Mouse (Mus musculus): Measurements from ENCODE around the gene St3gal6.

Gene St3gal6

DNA sequence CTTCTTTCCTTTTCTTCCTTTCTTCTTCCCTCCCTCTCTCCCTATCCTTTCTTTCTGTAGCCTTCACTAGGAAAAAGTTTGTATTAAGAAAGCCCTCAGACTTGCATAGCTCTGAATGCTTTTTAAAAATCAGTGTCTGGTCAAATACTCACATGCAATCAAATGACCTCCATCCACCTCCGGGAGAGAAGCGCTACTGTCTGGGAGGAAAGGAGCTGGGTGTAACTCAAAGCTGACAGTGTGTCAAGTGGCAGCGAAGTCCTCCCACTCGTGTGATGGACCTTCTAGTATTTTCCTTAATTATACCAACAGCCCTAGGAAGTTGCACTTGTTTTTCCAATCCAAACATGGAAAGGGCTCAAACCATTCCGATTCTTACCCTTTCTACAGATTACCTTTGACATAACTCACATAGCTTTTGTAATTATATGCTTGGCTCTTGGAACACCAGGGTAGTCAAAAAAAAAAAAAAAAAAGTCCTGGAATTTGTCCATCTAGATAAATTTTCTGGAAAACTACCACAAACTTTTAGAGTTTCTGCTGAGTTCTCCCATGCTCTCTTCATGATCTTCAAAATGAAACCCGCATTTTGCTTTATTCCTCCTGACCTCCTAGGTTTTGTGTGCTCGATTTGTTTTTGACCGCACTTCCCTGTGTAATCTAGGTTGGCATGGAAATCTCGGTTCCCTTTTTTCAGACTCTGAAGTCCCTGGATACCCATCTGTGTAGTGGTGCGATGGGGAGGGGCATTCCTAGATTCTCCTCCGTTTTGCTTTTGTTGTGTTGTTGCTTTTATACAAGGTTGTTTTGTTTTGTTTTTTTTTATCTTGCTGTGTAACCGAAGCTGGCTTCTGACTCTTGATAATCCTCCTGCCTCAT lies at the start of gene St3gal6:
TSS of gene St3gal6 (minus strand) at position 272 of the 879 bp plus-strand sequence.
- DNase-seq = no peak

DNA sequence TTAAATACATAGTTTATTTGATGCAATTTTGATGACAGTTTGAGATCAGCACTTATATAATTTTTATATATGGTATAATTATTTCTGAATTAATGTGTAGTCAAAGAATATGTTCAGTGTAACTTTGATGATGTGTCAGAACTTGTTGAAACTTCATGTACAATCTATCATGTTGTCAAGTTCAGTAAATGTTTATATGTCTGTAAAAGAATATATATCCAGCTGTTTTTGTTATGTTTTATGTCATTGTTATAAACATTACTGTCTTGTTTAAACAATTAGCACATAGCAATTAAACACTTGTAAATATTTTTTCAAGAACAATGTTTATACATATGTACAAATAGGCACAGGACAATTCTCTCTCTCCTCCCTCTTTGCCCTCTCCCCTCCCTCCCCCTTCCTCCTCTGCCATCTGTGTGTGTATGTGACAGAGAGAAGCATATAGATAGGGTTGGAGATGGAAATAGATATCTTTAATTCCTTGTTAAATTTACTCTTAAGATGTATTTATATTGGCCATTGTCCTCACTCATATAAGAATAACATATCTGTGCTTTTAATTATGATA lies 46.7 kb upstream of the St3gal6 start:
- no peak for DNase-seq

DNA sequence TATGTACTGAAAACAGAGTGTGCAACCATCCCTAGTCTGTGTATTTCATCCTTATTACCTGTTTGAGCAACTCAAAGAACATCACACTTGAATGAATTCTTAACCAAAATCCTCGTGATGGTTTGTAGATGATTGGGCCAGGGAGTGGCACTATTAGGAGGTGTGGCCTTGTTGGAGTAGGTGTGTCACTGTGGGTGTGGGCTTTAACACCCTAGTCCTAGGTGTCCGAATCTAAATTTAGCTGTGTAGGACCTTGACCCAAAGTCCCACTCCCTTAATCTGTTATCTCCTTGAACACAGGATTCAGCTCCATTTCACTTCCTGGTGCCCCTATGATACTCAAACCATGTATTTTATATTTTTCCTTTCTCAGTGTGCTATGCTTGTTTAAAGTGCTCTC lies 37.2 kb upstream of the St3gal6 start:
- DNase-seq = no peak

DNA sequence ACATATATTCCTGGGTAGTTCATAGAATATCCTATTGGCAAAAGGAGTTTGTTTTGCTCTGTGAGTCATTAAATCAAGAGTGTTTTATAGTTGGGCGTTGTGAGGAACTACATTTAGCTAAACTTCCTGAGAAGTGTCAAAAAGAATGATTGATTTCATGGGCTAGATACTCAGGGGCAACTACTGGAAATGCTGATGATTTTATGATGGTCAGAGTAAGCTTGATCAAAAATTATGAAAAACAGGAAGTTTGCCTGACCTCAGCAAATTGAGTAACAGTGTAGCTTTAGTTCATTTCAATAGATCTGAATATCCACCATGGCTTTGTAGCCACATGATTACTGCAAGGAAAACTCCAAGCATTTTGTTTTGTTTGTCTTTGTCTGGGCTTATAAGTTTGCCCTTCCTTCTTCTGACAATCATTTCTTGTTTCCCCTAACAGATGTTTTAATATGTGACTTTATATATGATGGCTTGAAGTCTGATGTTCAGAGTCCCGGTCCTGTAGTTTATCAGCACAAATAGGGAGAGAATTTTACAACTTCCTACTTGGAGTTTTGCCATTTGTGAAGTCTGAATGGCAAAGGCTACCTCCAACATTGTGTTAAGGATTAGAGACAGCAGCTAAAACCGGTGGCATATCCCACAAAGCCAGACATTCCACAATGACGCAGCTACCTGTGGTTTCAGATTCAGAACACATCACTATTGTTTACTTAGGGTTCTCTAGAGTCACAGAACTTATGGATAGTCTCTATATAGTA lies 32.2 kb upstream of the St3gal6 start:
- DNase-seq = no peak

DNA sequence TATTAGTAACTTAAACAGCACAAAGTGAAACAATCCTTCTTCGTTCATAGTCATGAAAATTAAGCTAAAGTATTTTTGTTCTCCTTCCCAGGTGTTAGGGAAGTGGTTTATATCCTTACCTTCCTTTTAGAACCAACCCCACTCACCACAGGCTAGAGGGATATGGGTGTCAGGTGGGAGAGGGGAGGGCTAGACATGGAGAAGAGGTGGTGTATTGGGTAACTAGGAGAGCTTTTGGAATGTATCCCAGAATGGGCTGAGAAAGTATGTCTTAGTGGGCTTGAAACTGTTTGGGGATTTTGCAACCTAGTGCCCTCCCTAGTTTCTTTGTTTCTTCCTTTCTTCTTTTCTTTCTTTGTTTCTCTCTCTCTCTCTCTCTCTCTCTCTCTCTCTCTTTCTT lies 30.6 kb upstream of the St3gal6 start:
- DNase-seq = no peak

DNA sequence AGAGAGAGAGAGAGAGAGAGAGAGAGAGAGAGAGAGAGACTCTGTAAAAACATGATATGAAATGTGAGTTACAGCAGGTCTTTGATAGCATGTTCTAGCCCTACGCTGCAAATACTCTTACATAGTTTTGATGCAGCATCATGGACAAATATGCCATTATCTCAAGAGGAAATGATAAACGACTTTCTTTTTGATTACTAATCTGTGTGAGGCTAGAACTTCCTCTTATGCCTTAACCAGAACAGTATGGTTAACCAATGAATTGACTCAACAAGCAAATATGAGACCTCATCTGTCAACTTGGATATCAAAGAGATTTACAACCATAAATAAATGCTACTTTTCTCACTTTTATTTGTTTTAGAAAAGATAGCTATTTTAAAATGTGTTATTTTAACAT lies 24.0 kb upstream of the St3gal6 start:
- DNase-seq = no peak

DNA sequence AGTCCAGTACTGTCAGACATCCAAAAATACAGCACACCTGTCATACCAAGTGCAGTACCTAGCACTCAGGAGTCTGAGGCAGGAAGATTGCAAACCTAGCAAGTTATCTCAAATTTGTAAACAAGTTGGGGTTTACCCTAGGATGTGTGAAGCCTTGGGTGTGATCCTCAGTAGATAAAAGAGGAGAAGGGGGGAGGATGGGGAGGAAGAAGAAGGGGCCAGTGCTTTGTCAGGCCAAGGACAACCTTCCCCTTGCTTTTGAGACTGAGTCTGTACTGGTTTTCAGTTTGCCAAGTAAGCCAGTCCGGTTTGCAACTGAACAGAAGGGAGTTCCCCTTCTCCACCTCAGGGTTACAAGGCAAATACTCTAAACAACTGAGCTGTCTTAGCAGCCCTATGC lies 22.1 kb upstream of the St3gal6 start:
- no peak for DNase-seq

DNA sequence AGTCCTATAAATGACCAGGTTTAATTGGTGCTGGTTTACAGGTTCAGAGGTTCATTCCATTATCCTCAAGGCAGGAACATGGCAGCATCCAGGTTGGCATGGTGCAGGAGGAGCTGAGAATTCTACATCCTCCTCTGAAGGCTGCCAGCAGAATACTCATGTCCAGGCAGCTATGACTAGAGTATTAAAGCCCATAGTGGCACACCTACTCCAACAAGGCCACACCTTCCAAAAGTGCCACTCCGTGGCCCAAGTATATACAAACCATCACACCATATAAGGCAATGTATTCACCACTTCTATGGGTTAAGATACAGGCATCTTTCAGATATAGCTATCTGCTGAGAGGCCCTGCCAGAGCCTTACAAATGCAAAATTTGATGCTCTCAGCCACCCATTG lies 15.4 kb upstream of the St3gal6 start:
- no peak for DNase-seq

DNA sequence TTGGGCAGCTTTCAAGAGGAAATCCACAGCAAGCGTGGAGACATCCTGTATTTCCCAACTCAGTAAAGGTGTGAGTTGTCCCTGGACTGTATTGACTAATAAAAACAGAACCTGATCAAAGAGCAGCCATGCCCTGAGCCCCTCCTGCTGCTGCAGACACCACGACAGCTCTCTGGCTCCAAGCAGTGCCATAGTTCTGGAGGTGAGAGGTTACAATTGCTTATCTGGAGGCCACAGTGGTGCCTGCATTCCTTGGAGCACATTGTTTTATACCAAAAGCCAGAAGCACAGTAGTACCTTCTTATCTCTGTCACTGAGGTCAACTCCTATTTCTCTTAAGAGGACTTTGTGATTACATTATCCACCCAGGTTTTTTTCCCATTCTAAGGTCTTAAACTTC lies 15.0 kb upstream of the St3gal6 start:
- DNase-seq = no peak

DNA sequence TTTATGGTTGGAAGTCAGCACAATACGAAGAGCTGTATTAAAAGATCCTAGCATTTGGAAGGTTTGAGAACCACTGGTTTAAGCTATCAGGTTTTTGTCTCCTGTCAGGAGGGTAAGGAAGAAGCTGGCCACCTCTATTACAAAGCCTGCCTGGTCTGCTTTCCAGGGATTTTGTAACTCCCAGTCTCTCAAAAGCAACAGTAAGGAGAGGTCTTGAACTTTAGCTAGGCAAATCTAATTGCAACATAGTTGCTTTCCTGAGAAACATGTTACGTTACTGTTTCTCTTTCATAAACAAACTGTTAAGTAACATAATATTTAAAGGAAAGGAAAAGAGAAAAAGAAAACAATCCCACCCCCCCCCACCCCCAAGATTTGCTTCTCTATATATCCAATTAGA lies 12.0 kb upstream of the St3gal6 start:
- DNase-seq = no peak

DNA sequence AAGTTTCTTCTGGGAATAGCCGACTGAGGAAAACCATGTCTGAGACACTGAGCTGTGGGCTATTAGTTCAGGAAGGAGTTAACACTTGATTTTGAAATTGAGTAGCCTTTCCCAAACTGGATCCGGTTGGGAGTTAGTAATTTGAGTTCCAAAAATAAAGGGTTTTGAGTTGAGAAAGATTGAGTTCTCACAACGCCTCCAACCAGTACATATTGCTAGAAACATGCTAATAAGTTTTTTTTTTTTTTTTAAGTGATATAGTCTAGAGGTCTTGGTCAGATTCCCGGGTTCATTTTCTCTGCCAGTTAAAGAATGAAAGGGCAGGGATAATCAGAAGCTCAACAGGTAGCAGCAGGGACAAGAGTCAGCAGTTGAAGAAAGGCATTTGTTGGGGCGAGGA lies 11.2 kb upstream of the St3gal6 start:
- no peak for DNase-seq

DNA sequence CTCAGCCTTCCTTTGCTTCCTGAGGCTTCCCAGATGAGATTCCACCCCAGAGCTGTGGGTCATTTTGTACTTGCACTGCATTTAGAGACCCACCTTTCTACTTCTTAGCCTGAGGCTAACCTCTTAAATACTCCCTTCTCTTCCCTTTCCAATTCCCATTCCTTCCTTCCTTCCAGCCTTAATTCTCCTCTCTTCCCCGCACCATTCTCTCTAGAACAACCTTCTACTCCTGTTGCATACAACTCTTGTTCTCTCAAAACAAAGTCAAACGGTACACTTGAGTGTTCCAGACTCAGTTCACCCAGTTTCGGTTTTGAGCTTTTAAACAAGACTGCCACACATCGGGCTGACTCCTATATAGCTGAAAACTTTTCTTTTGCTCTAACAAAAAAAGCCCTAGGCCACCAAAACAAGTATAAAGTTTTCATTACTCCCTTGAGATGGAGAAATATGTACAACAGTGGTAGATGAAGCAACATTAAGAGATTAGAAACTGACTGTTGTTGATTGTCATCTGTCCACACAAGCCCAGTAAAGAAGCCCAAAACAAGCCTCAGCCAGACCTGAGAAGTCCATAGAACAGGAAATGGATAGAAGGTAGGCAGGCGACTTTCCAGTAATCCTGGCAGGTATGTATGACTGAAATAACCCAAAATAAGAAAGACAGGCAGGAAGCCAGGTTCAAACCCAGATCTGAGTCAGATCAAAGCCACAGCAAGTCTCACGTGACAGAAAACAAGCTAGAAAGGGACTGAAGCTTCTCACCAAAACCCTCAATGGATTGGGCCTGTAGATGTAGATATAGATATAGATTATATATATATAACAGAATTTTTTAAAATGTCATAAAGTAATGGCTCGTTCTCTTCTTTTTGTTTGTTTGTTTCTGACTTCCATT lies 10.5 kb upstream of the St3gal6 start:
- no peak for DNase-seq

DNA sequence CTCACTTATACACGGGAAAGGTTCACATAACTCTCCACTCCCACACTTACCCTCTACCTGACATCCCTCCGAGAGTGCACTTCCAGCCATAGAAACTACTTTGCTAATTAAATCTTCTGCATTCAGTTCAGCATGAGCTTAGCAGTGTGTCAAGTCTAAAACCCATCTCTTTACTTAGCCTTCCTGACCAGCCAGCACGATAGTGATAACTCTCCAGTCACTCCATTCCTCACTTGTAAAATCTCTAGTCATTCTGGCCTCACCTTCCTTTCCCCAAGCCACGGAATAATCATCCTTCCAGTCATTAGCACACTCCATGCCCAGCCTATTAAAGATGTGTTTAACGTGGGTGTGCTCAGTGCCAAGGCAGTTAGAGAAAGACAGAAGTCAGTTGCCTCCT lies 9.7 kb upstream of the St3gal6 start:
- DNase-seq = no peak

DNA sequence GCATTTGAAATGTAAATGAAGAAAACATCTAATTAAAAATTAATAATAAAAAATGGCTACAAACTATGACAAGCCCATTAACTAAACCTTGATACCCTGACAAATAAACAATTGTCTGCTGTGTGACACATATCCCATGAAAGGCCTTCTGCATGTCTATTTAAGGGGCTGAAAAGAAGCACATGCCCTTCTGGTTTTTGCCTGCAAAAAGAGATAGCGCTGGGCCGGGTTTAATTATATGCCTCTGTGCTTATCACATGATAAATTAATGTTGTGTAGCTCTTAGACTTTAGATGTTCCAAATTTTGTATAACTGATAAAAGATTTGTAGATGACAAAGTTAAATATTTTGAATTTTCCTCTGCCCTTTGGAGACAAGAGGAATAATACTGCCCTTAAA lies 9.2 kb upstream of the St3gal6 start:
- no peak for DNase-seq

DNA sequence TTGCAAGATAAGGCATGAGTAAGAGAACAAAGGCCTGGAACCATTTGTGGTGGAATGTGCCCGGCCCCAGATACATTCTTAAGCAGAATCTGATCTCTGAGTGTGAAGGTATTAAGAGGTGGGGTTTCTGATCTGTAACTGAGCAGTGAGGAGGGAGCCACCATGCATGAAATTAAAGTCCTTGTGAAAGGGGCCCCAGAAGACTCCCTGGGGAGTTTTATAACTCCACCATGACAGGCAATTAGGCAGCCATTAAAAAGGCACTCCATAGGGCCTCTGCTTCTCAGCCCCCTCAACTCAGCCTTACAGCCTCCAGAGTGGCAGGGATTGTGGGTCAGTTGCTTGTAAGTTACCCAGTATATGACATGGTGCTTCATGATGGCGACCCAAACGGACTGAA lies 8.5 kb upstream of the St3gal6 start:
- no peak for DNase-seq

DNA sequence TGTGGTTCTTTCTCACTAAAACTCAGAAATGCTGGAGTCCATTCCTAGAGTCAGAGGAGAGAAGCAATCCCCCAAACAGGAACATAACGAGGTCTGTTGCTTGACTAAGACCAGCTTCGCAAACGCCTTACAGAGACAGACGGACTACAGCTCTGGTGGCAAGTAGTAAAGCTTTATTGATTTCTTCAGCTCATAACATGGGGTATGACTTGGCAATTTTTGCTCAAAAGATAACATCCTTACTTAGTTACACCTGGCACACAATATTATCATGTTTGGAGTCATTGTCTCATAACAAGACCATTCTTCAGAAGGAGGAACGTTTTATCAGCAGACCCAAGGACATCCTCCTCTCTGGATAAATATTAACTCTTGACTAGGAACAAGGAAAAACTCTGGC lies 3.8 kb upstream of the St3gal6 start:
- DNase-seq = no peak

DNA sequence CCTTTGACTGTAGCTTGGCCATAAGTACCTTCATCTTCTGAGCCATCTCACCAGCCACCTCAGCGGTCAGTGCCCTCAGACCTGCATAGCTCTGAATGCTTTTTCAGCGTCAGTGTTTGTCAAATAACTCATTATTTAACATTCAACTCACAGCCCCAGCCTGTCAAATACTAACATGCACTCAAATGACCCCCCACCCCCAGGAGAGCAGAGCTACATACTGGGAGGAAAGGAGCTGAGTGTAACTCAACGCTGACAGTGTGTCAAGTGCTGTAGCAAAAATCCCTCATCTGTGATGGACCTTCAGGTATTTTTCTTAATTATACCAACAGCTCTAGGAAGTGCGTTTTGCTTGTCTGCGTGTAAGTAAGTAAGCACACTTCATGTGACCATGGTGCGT lies 2.7 kb upstream of the St3gal6 start:
- DNase-seq = no peak

DNA sequence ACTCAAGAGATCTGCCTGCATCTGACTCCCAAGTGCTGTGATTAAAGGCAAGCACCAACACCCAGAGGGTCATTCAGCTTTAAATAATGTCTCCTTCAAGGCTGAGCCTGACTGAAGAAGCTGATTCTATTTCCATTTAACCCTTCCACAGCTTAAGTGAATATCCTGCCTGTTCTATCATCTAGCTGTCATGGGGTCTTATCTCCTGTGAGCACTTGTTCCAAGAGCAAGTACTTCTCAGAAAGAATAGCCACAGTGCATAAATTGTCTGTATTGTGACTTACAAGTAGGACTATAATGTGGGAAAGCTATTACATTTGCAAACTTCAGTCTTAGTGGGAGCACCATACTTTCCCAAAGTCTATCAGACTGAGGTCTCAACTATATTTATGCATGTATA lies 1.8 kb upstream of the St3gal6 start:
- no peak for DNase-seq

DNA sequence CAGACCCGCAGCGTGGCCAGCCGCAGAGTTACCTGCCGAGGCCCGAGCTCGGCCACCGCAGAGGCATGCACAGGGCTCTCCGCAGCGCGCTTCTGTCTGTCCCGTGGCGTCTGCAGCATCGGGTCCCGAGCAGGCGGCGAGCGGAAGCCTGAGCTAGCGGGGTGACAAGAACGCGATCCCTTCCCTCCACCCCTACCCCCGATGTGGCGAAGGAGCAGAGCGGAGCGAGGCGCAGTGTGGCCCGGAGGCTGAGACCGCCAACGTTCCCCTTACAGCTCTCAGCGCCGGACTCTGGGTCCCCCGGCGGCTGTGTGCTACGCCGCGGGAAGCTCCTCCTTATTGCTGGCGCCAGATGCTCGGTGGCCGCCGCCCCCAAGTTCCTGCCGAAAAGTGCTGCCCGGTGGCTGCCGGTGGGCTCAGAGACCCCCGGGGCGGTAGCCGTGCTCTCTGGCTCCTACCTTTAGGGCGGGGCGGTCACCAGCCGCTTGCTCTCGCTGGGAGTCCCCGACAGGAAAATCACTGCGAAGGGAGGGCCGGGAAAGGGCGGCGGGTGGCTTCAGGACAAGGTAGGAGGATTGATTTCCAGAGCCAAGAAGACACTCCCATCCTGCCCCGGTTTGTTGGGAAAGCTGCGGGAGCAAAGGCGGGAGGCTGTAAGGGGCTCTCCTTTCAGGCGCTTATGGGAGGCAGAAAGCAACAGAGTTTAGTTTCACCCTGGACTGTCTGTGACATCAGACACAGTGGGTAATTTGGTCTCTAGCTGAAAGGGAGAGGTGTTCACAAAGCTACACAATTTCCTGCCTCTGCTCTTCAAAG lies 791 bp downstream of the St3gal6 start:
- DNase-seq = peak; percentile 59 to 66

DNA sequence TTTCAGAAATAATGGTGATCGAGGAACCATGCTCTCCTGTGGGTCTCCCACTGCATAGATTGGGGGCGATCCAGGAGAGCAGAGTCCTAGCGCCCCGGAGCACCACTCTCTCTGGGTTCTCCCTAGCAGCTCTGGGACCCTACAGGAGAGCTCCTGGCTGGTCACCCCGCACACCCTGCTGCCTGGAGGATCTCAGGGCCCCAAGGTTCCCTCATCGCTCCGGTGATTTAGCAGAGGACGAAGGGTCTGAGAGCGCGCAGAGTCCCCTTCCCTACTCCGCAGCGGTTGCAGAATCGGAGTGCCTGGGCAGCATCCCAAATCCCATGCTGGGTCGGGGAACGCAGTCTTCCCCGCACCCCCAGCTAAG lies 1.4 kb downstream of the St3gal6 start:
- no peak for DNase-seq

DNA sequence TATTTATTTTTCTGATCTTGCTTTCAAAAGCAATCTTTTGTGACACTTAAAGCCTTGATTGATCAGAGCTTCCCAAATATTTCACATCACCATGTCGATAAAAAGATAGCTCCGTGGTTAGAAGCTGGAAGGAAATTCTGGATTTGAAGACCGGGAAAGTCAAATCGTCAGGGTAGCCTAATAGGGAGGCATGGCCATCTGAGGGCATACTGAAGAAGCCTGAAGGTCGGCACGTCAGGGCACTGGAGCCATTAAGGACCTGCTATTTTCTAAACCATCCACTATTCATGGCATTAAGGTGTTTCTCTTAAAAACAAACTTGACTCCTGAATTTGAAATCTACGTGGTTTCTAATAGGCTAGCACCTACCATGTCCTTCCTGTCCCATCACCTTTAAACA lies 2.1 kb downstream of the St3gal6 start:
- no peak for DNase-seq

DNA sequence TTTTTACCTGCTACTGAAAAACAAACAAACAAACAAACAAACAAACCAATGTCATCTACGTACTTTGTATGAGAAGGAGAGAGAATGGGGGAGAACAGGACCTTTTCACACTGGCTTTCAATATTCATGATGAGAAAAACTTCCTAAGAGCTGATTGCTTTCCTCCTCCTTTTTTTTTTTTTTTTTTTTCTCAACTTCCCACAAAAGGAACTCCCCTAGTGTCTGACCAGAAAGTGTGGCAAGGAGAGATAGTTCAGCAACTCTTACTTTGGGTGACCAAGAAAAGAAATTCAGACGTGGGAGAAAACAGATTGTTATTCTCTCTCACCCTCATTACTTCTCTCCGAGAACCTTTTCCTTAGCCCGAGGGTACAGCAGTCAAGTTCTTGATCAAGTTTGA lies 2.9 kb downstream of the St3gal6 start:
- no peak for DNase-seq
